Mouse (Mus musculus) heart, embryonic 11.5 days (tissue): Measurements from ENCODE around the gene Mtif2. TPM values are rescaled to one million over a fixed set of nuclear protein-coding genes. Genes with fewer than 3 reads are reported as not detected.

ENCODE experiments used
- ATAC-seq: fragments of 200-750 bp; cut with Nextera tagmentation; replicated peaks from 2 replicates; pipeline ENCODE4 v1.8.0; 2017; ENCODE audit warnings: moderate library complexity; ENCODE audit not compliant: insufficient number of reproducible peaks, low FRiP score, low TSS enrichment
- H3K27ac ChIP-seq: fragments of 300-500 bp; sonication (generic); 2 replicates; pipeline ENCODE4 v1.5.1; 2014; ENCODE audit warnings: mild to moderate bottlenecking, low read depth, low read length
- H3K27me3 ChIP-seq: fragments of 300-500 bp; sonication (generic); 2 replicates; pipeline ENCODE4 v1.6.1; 2014; ENCODE audit warnings: mild to moderate bottlenecking, low read length, mixed read lengths; ENCODE audit not compliant: control insufficient read depth, insufficient read depth
- H3K36me3 ChIP-seq: fragments of 300-500 bp; sonication (generic); 2 replicates; pipeline ENCODE4 v1.6.1; 2014; ENCODE audit warnings: mild to moderate bottlenecking, low read length, moderate library complexity, mixed read lengths; ENCODE audit not compliant: control insufficient read depth, insufficient read depth
- H3K4me1 ChIP-seq: fragments of 300-500 bp; sonication (generic); 2 replicates; pipeline ENCODE4 v1.6.1; 2014; ENCODE audit warnings: low read length; ENCODE audit not compliant: control insufficient read depth, insufficient read depth
- H3K4me2 ChIP-seq: fragments of 300-500 bp; sonication (generic); 2 replicates; pipeline ENCODE4 v1.6.1; 2014; ENCODE audit warnings: mild to moderate bottlenecking, moderate library complexity
- H3K4me3 ChIP-seq: fragments of 300-500 bp; sonication (generic); 2 replicates; pipeline ENCODE4 v1.5.1; 2014; ENCODE audit warnings: low read depth, low read length
- H3K9ac ChIP-seq: fragments of 300-500 bp; sonication (generic); 2 replicates; pipeline ENCODE4 v1.6.1; 2014; ENCODE audit warnings: mild to moderate bottlenecking, low read depth, low read length, moderate library complexity
- H3K9me3 ChIP-seq: fragments of 300-500 bp; sonication (generic); replicated peaks from 2 replicates; pipeline ENCODE4 v1.6.1; 2016; ENCODE audit warnings: low read length; ENCODE audit not compliant: control insufficient read depth
- WGBS: fragments of 180-500 bp; shearing (Covaris S2); extraction: QIAGEN DNeasy Blood & Tissue Kit; methylation state at CpG from one replicate; pipeline ENCODE4 v1.1.7; 2014; ENCODE audit not compliant: insufficient replicate concordance; 5-methylcytosine and 5-hydroxymethylcytosine counted together
- polyA plus RNA-seq: library from polyadenylated mRNA; unstranded; fragments of >200 nt; fragmentation: Nextera tagmentation; extraction: Ambion mirVana; gene quantifications from 2 replicates; pipeline ENCODE4 v1.2.1, GENCODE M21; 2014

Gene Mtif2
- polyA plus RNA-seq, 1 experiment from 2014 or later, result 33.5 TPM

GRCm38 (mm10) chr11:29547752-29548503 is 21.7 kb downstream of the Mtif2 start, which contains the start of the genes Clhc1 and Rps27a:
Clhc1 (plus strand) TSS chr11:29547950.
Rps27a (minus strand) TSS chr11:29548109.
- Histone ChIP-seq H3K36me3 (peaks cover 21% of the 10 kb centered on the region), H3K4me1 (peaks cover 4% of the 10 kb centered on the region; the same call in 1 of the 2 replicates), H3K4me2 (peak within 1 kb of the TSS; percentile 73), H3K27me3 (no peaks in the 10 kb centered on the region), H3K27ac (peak within 1 kb of the TSS; percentile 76), H3K4me3 (peak within 1 kb of the TSS; percentile 81), H3K9ac (peak within 1 kb of the TSS; percentile 92), H3K9me3 (no peaks in the 10 kb centered on the region)
- WGBS, result under 1% methylated on average over 46 of the region's 46 CpGs
- peak; percentile 98 for ATAC-seq

GRCm38 (mm10) chr11:29548504-29549424 is 22.6 kb downstream of the Mtif2 start:
- Histone ChIP-seq H3K4me1 (peaks cover 4% of the 10 kb centered on the region; the same call in 1 of the 2 replicates), H3K4me3 (peak overlapping the region; percentile 81), H3K9me3 (no peaks in the 10 kb centered on the region), H3K4me2 (peak overlapping the region; percentile 70), H3K27ac (no peak overlapping the region; the same call in 1 of the 2 replicates), H3K27me3 (no peaks in the 10 kb centered on the region), H3K36me3 (peaks cover 18% of the 10 kb centered on the region), H3K9ac (peak overlapping the region; percentile 92)
- WGBS, result 26% methylated on average over 23 of the region's 23 CpGs
- ATAC-seq, result no peak

GRCm38 (mm10) chr11:29549425-29549778 is 23.2 kb downstream of the Mtif2 start:
- Histone ChIP-seq H3K27ac (no peak overlapping the region), H3K4me2 (no peak overlapping the region), H3K9me3 (no peaks in the 10 kb centered on the region), H3K4me1 (peaks cover 4% of the 10 kb centered on the region; the same call in 1 of the 2 replicates), H3K27me3 (no peaks in the 10 kb centered on the region), H3K4me3 (no peak overlapping the region), H3K9ac (no peak overlapping the region), H3K36me3 (peaks cover 12% of the 10 kb centered on the region)
- 84% methylated on average over 1 of the region's 1 CpGs for WGBS
- ATAC-seq, result no peak

- Histone ChIP-seq H3K9me3 (no peaks in the 10 kb centered on the region), H3K36me3 (no peaks in the 10 kb centered on the region), H3K4me3 (no peak overlapping the region), H3K27ac (no peak overlapping the region), H3K27me3 (no peaks in the 10 kb centered on the region), H3K9ac (no peak overlapping the region), H3K4me2 (no peak overlapping the region), H3K4me1 (no peaks in the 10 kb centered on the region)
- whole genome bisulfite sequencing, result 80% methylated on average over 9 of the region's 9 CpGs
- ATAC-seq, result no peak
Measured at GRCm38 (mm10) chr11:29560452-29560851, 34.2 kb downstream of the Mtif2 start.

GRCm38 (mm10) chr11:29560990-29561389 is 34.8 kb downstream of the Mtif2 start:
- Histone ChIP-seq H3K36me3 (no peaks in the 10 kb centered on the region), H3K27ac (no peak overlapping the region), H3K27me3 (no peaks in the 10 kb centered on the region), H3K9ac (no peak overlapping the region), H3K9me3 (no peaks in the 10 kb centered on the region), H3K4me2 (no peak overlapping the region), H3K4me1 (no peaks in the 10 kb centered on the region), H3K4me3 (no peak overlapping the region)
- ATAC-seq, result no peak
- WGBS, result 82% methylated on average over 3 of the region's 3 CpGs

GRCm38 (mm10) chr11:29563406-29563805 is 37.2 kb downstream of the Mtif2 start:
- Histone ChIP-seq H3K9ac (no peak overlapping the region), H3K9me3 (no peaks in the 10 kb centered on the region), H3K27me3 (no peaks in the 10 kb centered on the region), H3K27ac (no peak overlapping the region), H3K4me2 (no peak overlapping the region), H3K4me3 (no peak overlapping the region), H3K36me3 (no peaks in the 10 kb centered on the region), H3K4me1 (no peaks in the 10 kb centered on the region)
- WGBS, result 80% methylated on average over 2 of the region's 2 CpGs
- no peak for ATAC-seq

- no peak overlapping the region for H3K4me2 ChIP-seq
- H3K4me3 ChIP-seq, result no peak overlapping the region
- H3K27ac ChIP-seq, result no peak overlapping the region
- no peak for ATAC-seq
- no peak overlapping the region for H3K9ac ChIP-seq
- no peaks in the 10 kb centered on the region for H3K9me3 ChIP-seq
- no peaks in the 10 kb centered on the region for H3K27me3 ChIP-seq
- no peaks in the 10 kb centered on the region for H3K36me3 ChIP-seq
- H3K4me1 ChIP-seq, result no peaks in the 10 kb centered on the region
- 49% methylated on average over 3 of the region's 3 CpGs for WGBS
Measured at GRCm38 (mm10) chr11:29571536-29571935, 45.3 kb downstream of the Mtif2 start.

- 65% methylated on average over 2 of the region's 2 CpGs for WGBS
- ATAC-seq, result no peak
- no peaks in the 10 kb centered on the region for H3K36me3 ChIP-seq
- no peak overlapping the region for H3K4me3 ChIP-seq
- no peaks in the 10 kb centered on the region for H3K4me1 ChIP-seq
- H3K9ac ChIP-seq, result no peak overlapping the region
- H3K27ac ChIP-seq, result no peak overlapping the region
- H3K27me3 ChIP-seq, result no peaks in the 10 kb centered on the region
- no peak overlapping the region for H3K4me2 ChIP-seq
- H3K9me3 ChIP-seq, result no peaks in the 10 kb centered on the region
Measured at GRCm38 (mm10) chr11:29572656-29573055, 46.4 kb downstream of the Mtif2 start.
